Mouse (Mus musculus): ENCODE measurements around the gene Leng8. TPM values are rescaled to one million over a fixed set of nuclear protein-coding genes. Genes with fewer than 3 reads are reported as not detected.

Gene Leng8
- total and polyA plus RNA-seq, 3 experiments, result 31.2 to 263 (median 36.4) TPM

- Histone ChIP-seq H3K79me2 (replicated peaks; ENCODE audit: control insufficient read depth, insufficient read depth, low read length) (no peaks in the 10 kb centered on the region), H3K9ac (ENCODE audit: low read depth, low read length) (no peak within 1 kb of the TSS), H3K27me3 (ENCODE audit: control insufficient read depth, insufficient read depth, low read length) (peaks cover 7% of the 10 kb centered on the region), H3K4me3 (no peak within 1 kb of the TSS), H3K27ac (no peak within 1 kb of the TSS), H3K36me3 (ENCODE audit: control insufficient read depth, insufficient read depth, low read length) (no peaks in the 10 kb centered on the region), H3K4me1 (ENCODE audit: control insufficient read depth, insufficient read depth, low read length) (no peaks in the 10 kb centered on the region; the same call in 1 of the 2 replicates)
- no peak for DNase-seq
- 2% methylated on average over 29 of the region's 37 CpGs for WGBS
- intact Hi-C loops (cut with DNase I), result no loop called here
- TF ChIP-seq CTCF (IDR thresholded peaks at IDR 0.05) (peak; percentile 79), EP300 (IDR thresholded peaks at IDR 0.05; ENCODE audit: insufficient read depth, low read depth, low read length) (no peak), POLR2A (IDR thresholded peaks at IDR 0.05; ENCODE audit: insufficient read depth, low read depth, low read length) (no peak)
Measured at GRCm38 (mm10) chr7:4119344-4119902, 17.4 kb upstream of the Leng8 start, which contains the start of gene Ttyh1. TSS of gene Ttyh1 (plus strand) at chr7:4119408.

GRCm38 (mm10) chr7:4119976-4120921 is 16.6 kb upstream of the Leng8 start:
- Histone ChIP-seq H3K4me1 (ENCODE audit: control insufficient read depth, insufficient read depth, low read length) (no peaks in the 10 kb centered on the region; the same call in 1 of the 2 replicates), H3K36me3 (ENCODE audit: control insufficient read depth, insufficient read depth, low read length) (no peaks in the 10 kb centered on the region), H3K9ac (ENCODE audit: low read depth, low read length) (no peak overlapping the region), H3K4me3 (no peak overlapping the region), H3K79me2 (replicated peaks; ENCODE audit: control insufficient read depth, insufficient read depth, low read length) (no peaks in the 10 kb centered on the region), H3K27me3 (ENCODE audit: control insufficient read depth, insufficient read depth, low read length) (peaks cover 7% of the 10 kb centered on the region), H3K27ac (no peak overlapping the region)
- intact Hi-C loops (cut with DNase I), result no loop called here
- TF ChIP-seq EP300 (IDR thresholded peaks at IDR 0.05; ENCODE audit: insufficient read depth, low read depth, low read length) (no peak), POLR2A (IDR thresholded peaks at IDR 0.05; ENCODE audit: insufficient read depth, low read depth, low read length) (no peak), CTCF (IDR thresholded peaks at IDR 0.05) (no peak)
- 24% methylated on average over 19 of the region's 19 CpGs for WGBS
- no peak for DNase-seq

- no peak overlapping the region for H3K27ac ChIP-seq
- intact Hi-C loops (cut with DNase I), result no loop called here
- H3K4me3 ChIP-seq, result no peak overlapping the region
- H3K4me1 ChIP-seq (ENCODE audit: control insufficient read depth, insufficient read depth, low read length), result no peaks in the 10 kb centered on the region; the same call in 1 of the 2 replicates
- H3K9ac ChIP-seq (ENCODE audit: low read depth, low read length), result no peak overlapping the region
- TF ChIP-seq EP300 (IDR thresholded peaks at IDR 0.05; ENCODE audit: insufficient read depth, low read depth, low read length), result no peak
- no peak for TF ChIP-seq POLR2A (IDR thresholded peaks at IDR 0.05; ENCODE audit: insufficient read depth, low read depth, low read length)
- TF ChIP-seq CTCF (IDR thresholded peaks at IDR 0.05), result no peak
- no peaks in the 10 kb centered on the region for H3K79me2 ChIP-seq (replicated peaks; ENCODE audit: control insufficient read depth, insufficient read depth, low read length)
- no peaks in the 10 kb centered on the region for H3K36me3 ChIP-seq (ENCODE audit: control insufficient read depth, insufficient read depth, low read length)
- 62% methylated on average over 11 of the region's 11 CpGs for WGBS
- peaks cover 7% of the 10 kb centered on the region for H3K27me3 ChIP-seq (ENCODE audit: control insufficient read depth, insufficient read depth, low read length)
- DNase-seq, result no peak
Measured at GRCm38 (mm10) chr7:4122076-4122768, 14.6 kb upstream of the Leng8 start.

- no peak overlapping the region for H3K9ac ChIP-seq (ENCODE audit: low read depth, low read length)
- H3K79me2 ChIP-seq (replicated peaks; ENCODE audit: control insufficient read depth, insufficient read depth, low read length), result no peaks in the 10 kb centered on the region
- no peak overlapping the region for H3K4me3 ChIP-seq
- 87% methylated on average over 10 of the region's 10 CpGs for WGBS
- intact Hi-C loops (cut with DNase I), result no loop called here
- no peaks in the 10 kb centered on the region; the same call in 1 of the 2 replicates for H3K4me1 ChIP-seq (ENCODE audit: control insufficient read depth, insufficient read depth, low read length)
- TF ChIP-seq POLR2A (IDR thresholded peaks at IDR 0.05; ENCODE audit: insufficient read depth, low read depth, low read length), result no peak
- TF ChIP-seq EP300 (IDR thresholded peaks at IDR 0.05; ENCODE audit: insufficient read depth, low read depth, low read length), result no peak
- TF ChIP-seq CTCF (IDR thresholded peaks at IDR 0.05), result no peak
- no peak for DNase-seq
- peaks cover 7% of the 10 kb centered on the region for H3K27me3 ChIP-seq (ENCODE audit: control insufficient read depth, insufficient read depth, low read length)
- H3K36me3 ChIP-seq (ENCODE audit: control insufficient read depth, insufficient read depth, low read length), result no peaks in the 10 kb centered on the region
- H3K27ac ChIP-seq, result no peak overlapping the region
Measured at GRCm38 (mm10) chr7:4122783-4123182, 14.1 kb upstream of the Leng8 start.

- TF ChIP-seq POLR2A (IDR thresholded peaks at IDR 0.05; ENCODE audit: insufficient read depth, low read depth, low read length) (no peak), CTCF (IDR thresholded peaks at IDR 0.05) (no peak), EP300 (IDR thresholded peaks at IDR 0.05; ENCODE audit: insufficient read depth, low read depth, low read length) (no peak)
- H3K27ac ChIP-seq, result no peak overlapping the region
- DNase-seq, result peak; percentile 51 to 53
- WGBS, result 88% methylated on average over 1 of the region's 1 CpGs
- H3K27me3 ChIP-seq (ENCODE audit: control insufficient read depth, insufficient read depth, low read length), result peaks cover 2% of the 10 kb centered on the region; the same call in 1 of the 2 replicates
- no peaks in the 10 kb centered on the region for H3K79me2 ChIP-seq (replicated peaks; ENCODE audit: control insufficient read depth, insufficient read depth, low read length)
- no peak overlapping the region for H3K4me3 ChIP-seq
- no peaks in the 10 kb centered on the region for H3K36me3 ChIP-seq (ENCODE audit: control insufficient read depth, insufficient read depth, low read length)
- H3K9ac ChIP-seq (ENCODE audit: low read depth, low read length), result no peak overlapping the region
- H3K4me1 ChIP-seq (ENCODE audit: control insufficient read depth, insufficient read depth, low read length), result peaks cover 3% of the 10 kb centered on the region; the same call in 1 of the 2 replicates
- intact Hi-C loops (cut with DNase I), result no loop called here
Measured at GRCm38 (mm10) chr7:4123732-4124131, 13.1 kb upstream of the Leng8 start.

All from heart, adult 2 months (tissue).